Mouse (Mus musculus): Measurements from ENCODE around the gene Rcor2. TPM values are rescaled to one million over a fixed set of nuclear protein-coding genes. Genes with fewer than 3 reads are reported as not detected.

Rcor2 gene
- polyA plus RNA-seq, 1 experiment from 2014 or later: 4.9 TPM

DNA sequence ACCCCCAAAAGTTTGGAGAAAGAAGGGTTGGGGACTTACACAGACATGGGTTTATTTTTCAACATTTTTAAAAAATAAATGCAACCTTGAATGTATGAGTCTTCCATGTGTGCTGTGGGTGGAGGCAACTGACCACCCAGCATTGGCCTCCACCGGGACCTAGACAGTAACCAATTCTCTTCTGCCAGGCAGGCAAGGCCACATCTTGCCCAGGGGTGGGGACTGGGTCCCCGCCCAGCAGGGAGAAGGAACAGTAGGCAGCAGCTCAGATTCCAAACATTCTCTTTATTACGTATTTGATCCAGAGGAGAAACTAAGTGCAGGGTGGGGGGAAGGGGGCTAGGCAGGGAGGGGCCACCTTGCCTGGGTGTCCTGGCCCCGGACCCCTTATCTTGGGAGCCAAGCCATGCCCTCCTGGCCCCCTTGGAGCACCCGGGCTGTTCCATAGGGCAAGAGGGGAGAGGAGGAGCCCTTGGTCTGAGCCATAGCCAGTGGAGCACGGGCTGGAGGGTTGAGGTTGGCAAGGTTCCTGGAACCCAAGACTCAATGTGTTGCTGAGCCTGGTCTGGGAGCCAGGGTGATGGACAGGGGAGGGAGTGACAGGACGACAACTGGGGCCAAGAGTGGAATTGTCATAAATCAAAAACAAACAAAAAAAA, 8.1 kb downstream of the Rcor2 start:
- 42% methylated on average over 7 of the region's 7 CpGs for WGBS
- H3K36me3 ChIP-seq (ENCODE audit: insufficient read depth, low read length): peaks cover 27% of the 10 kb centered on the region; the same call in 1 of the 2 replicates
- ATAC-seq (replicated peaks; ENCODE audit: low FRiP score, low read depth) (no peak), DNase-seq (ENCODE audit: low spot score) (no peak)
- no peak for TF ChIP-seq CTCF (IDR thresholded peaks at IDR 0.05; ENCODE audit: low read depth)
- H3K4me3 ChIP-seq (replicated peaks; ENCODE audit: low read depth, low read length): no peak overlapping the region
- no peak overlapping the region for H3K4me2 ChIP-seq (ENCODE audit: low read length)
- H3K27ac ChIP-seq: 0 out of 2 replicates have a peak overlapping the region, but pooled peaks have one; percentile 15
- H3K27me3 ChIP-seq (ENCODE audit: insufficient read depth, low read length): no peaks in the 10 kb centered on the region
- H3K4me1 ChIP-seq (replicated peaks; ENCODE audit: insufficient read depth, low read length): no peaks in the 10 kb centered on the region; the same call in 1 of the 2 replicates
- no peaks in the 10 kb centered on the region for H3K9me3 ChIP-seq (replicated peaks; ENCODE audit: low read length)
- H3K9ac ChIP-seq (ENCODE audit: low read depth, low read length): 0 out of 2 replicates have a peak overlapping the region, but pooled peaks have one; percentile 3

DNA sequence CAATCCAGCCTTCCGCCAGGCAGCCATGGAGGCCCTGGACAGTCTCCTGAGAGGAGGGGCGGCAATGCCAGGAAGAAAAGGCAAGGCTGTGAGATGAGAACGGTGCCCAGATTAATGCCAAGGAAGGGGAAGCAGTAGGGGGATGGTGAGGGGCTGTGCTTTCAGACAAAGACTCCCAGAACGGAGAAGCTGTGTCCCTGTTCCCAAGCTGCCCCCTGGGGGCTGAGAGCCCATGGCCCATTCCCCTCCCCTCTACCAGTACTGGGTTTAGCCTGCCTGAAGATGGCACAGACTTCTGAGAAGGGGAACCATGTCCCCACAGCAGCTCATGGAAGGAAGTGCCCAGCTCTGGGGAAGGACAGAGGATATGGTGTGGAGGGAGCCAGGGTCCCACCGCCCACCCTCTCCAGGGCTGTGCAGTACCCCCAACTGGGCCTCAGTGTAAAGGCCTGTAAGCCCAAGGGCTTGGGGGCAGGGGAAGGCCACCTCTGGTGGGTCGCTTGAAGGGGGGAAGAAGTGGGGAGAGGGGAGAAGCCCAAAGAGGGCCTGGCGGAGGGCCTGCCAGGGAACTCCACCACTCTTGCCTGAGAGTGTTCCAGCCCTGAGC, 9.0 kb downstream of the Rcor2 start:
- Histone ChIP-seq H3K27me3 (ENCODE audit: insufficient read depth, low read length) (no peaks in the 10 kb centered on the region), H3K4me1 (replicated peaks; ENCODE audit: insufficient read depth, low read length) (no peaks in the 10 kb centered on the region; the same call in 1 of the 2 replicates), H3K36me3 (ENCODE audit: insufficient read depth, low read length) (peaks cover 36% of the 10 kb centered on the region), H3K4me3 (replicated peaks; ENCODE audit: low read depth, low read length) (no peak overlapping the region), H3K9ac (ENCODE audit: low read depth, low read length) (no peak overlapping the region), H3K9me3 (replicated peaks; ENCODE audit: low read length) (no peaks in the 10 kb centered on the region), H3K27ac (no peak overlapping the region), H3K4me2 (ENCODE audit: low read length) (no peak overlapping the region)
- DNase-seq (ENCODE audit: low spot score) (no peak), ATAC-seq (replicated peaks; ENCODE audit: low FRiP score, low read depth) (no peak)
- no peak for TF ChIP-seq CTCF (IDR thresholded peaks at IDR 0.05; ENCODE audit: low read depth)
- 62% methylated on average over 7 of the region's 7 CpGs for WGBS

DNA sequence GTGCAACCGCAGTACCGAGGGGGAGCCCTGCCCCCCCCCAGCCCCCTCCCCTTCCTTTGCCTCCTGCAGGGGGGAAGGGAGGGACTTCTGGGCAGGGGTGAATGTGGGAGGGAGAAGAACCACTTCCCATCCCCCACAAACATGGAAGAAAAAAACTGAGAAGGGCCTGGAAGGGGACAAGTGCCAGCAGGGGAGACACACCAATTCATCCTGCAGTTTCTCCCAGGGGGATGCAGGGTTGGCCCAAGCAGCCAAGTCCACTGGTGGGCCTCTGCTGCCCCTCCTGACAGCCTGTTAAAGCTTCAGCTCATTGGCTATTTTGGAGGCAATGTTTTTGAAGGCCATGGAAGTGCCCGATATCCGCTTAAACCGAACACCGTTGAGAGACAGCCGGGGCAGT, 9.7 kb downstream of the Rcor2 start:
- no peak overlapping the region for H3K4me3 ChIP-seq (replicated peaks; ENCODE audit: low read depth, low read length)
- no peak overlapping the region for H3K9ac ChIP-seq (ENCODE audit: low read depth, low read length)
- H3K4me1 ChIP-seq (replicated peaks; ENCODE audit: insufficient read depth, low read length): no peaks in the 10 kb centered on the region; the same call in 1 of the 2 replicates
- TF ChIP-seq CTCF (IDR thresholded peaks at IDR 0.05; ENCODE audit: low read depth): no peak
- H3K36me3 ChIP-seq (ENCODE audit: insufficient read depth, low read length): peaks cover 43% of the 10 kb centered on the region
- DNase-seq (ENCODE audit: low spot score) (no peak), ATAC-seq (replicated peaks; ENCODE audit: low FRiP score, low read depth) (no peak)
- H3K27me3 ChIP-seq (ENCODE audit: insufficient read depth, low read length): no peaks in the 10 kb centered on the region
- no peak overlapping the region for H3K27ac ChIP-seq
- WGBS: 62% methylated on average over 7 of the region's 7 CpGs
- H3K4me2 ChIP-seq (ENCODE audit: low read length): no peak overlapping the region
- H3K9me3 ChIP-seq (replicated peaks; ENCODE audit: low read length): no peaks in the 10 kb centered on the region

DNA sequence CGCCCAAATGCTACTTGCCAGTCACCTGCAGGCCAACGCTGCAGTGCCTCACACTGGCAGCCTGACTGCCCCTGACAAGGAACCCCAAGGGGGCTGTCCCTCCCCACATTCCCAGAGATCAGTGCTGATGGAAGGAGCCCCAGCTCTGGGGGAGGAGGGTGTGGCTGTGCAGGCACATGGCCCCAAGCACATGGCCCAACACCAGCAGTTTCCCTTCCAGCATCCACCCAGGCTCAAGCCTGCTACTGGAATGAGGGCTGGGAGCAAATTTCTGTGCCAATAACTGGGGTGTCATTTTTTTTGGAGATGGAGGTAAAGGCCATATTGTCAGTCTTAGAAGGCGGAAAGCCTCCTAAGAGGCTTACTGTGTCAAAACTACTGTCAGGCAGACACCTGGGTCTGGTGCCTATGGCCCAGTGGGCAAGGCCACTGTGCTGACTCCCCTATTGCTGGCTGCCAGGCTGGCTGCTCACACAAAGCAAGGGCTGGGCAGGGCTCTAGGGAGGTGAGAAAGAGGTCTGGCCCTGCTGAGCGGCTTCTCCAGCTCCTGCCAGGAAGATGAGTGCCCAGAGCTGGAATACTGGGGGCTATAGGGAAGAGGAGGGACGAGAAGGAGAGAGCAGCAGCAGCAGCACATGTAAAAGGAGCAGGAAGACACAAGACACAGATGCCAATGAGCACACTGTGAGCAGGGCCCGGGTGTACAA, 11.2 kb downstream of the Rcor2 start:
- no peak overlapping the region for H3K27ac ChIP-seq
- TF ChIP-seq CTCF (IDR thresholded peaks at IDR 0.05; ENCODE audit: low read depth): no peak
- H3K36me3 ChIP-seq (ENCODE audit: insufficient read depth, low read length): peaks cover 57% of the 10 kb centered on the region
- no peak overlapping the region for H3K4me3 ChIP-seq (replicated peaks; ENCODE audit: low read depth, low read length)
- H3K4me2 ChIP-seq (ENCODE audit: low read length): no peak overlapping the region
- no peak overlapping the region for H3K9ac ChIP-seq (ENCODE audit: low read depth, low read length)
- no peaks in the 10 kb centered on the region for H3K9me3 ChIP-seq (replicated peaks; ENCODE audit: low read length)
- H3K27me3 ChIP-seq (ENCODE audit: insufficient read depth, low read length): no peaks in the 10 kb centered on the region
- no peak for ATAC-seq (replicated peaks; ENCODE audit: low FRiP score, low read depth)
- 83% methylated on average over 6 of the region's 6 CpGs for WGBS
- no peaks in the 10 kb centered on the region; the same call in 1 of the 2 replicates for H3K4me1 ChIP-seq (replicated peaks; ENCODE audit: insufficient read depth, low read length)
- DNase-seq (ENCODE audit: low spot score): no peak

DNA sequence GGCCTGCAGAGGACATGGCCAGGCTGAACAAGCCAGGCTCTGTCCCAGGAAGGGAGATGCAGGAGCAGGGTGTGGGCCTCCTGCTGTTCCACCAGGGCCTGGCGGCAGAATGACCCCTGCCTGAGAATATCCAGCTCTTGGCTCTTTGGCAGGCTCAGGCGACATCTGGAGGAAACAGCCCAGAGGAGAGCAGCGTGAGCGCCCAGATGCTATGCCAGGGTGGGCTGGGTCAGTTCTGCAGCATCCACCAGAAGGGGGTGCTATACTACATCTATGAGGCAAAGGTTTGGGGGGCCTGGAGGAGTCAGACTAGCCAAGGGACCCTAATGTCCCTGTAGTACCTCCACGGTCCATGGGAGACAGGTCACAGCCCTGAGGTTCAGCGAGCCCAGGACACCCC, 12.0 kb downstream of the Rcor2 start:
- H3K4me2 ChIP-seq (ENCODE audit: low read length): no peak overlapping the region
- H3K27ac ChIP-seq: no peak overlapping the region
- H3K9ac ChIP-seq (ENCODE audit: low read depth, low read length): no peak overlapping the region
- H3K4me1 ChIP-seq (replicated peaks; ENCODE audit: insufficient read depth, low read length): no peaks in the 10 kb centered on the region; the same call in 1 of the 2 replicates
- peak; percentile 73 for TF ChIP-seq CTCF (IDR thresholded peaks at IDR 0.05; ENCODE audit: low read depth)
- no peaks in the 10 kb centered on the region for H3K9me3 ChIP-seq (replicated peaks; ENCODE audit: low read length)
- ATAC-seq (replicated peaks; ENCODE audit: low FRiP score, low read depth): peak; percentile 23; the same call in 1 of the 2 replicates
- no peaks in the 10 kb centered on the region for H3K27me3 ChIP-seq (ENCODE audit: insufficient read depth, low read length)
- H3K4me3 ChIP-seq (replicated peaks; ENCODE audit: low read depth, low read length): no peak overlapping the region
- WGBS: 28% methylated on average over 6 of the region's 6 CpGs
- peaks cover 55% of the 10 kb centered on the region for H3K36me3 ChIP-seq (ENCODE audit: insufficient read depth, low read length)
- DNase-seq (ENCODE audit: low spot score): peak; percentile 75

DNA sequence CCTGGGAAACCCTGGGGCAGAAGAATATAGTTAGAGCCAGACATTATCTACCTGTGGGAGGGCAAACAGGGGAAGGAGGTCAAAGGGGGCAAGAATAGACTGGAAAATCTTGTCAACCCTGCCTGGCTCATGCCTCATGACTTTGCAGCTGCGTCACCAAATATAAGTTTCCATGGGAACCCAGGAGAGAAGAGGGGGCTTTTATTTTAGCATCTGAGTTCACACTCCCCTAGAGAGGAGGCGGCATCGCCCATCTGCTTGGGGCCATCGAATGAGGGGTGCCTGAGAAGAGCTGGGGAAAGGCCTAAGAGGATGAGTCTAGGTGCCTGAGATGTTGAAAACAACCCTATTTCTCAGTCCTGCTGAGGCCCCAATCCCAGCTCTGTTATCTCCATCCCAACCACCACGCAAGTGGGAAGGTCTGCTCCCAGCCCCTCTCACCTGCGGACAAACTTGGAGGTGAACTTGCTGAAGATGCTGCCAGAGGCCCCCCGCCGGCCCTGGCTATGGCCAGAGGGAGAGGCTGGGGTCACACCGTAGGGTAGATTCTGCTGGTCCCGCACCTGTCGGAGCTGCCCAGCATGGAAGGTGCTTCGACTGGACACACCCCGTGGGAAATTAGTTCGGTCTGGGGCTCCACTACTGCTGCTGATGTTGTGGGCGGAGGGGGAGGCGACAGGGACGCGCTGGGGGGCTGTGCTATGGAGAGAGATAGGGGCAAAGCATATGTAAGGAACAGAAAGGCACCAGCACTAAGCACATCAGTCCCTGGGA, 13.6 kb downstream of the Rcor2 start:
- Histone ChIP-seq H3K27ac (no peak overlapping the region), H3K9me3 (replicated peaks; ENCODE audit: low read length) (no peaks in the 10 kb centered on the region), H3K9ac (ENCODE audit: low read depth, low read length) (no peak overlapping the region), H3K4me2 (ENCODE audit: low read length) (no peak overlapping the region), H3K4me3 (replicated peaks; ENCODE audit: low read depth, low read length) (no peak overlapping the region), H3K4me1 (replicated peaks; ENCODE audit: insufficient read depth, low read length) (no peaks in the 10 kb centered on the region), H3K36me3 (ENCODE audit: insufficient read depth, low read length) (peaks cover 68% of the 10 kb centered on the region), H3K27me3 (ENCODE audit: insufficient read depth, low read length) (no peaks in the 10 kb centered on the region)
- 85% methylated on average over 18 of the region's 18 CpGs for WGBS
- ATAC-seq (replicated peaks; ENCODE audit: low FRiP score, low read depth) (no peak), DNase-seq (ENCODE audit: low spot score) (no peak)
- TF ChIP-seq CTCF (IDR thresholded peaks at IDR 0.05; ENCODE audit: low read depth): no peak

Measured in kidney, postnatal 0 days (tissue).